Mouse (Mus musculus): ENCODE data around the gene Arl8a. TPM values are rescaled to one million over a fixed set of nuclear protein-coding genes. Genes with fewer than 3 reads are reported as not detected.
"Not testable (repeated sequence)": the region's sequence is repeated elsewhere in the genome, so short reads cannot be mapped to it uniquely, and the experiment has no call there.

Arl8a gene
- 10 to 100 TPM; 62.8 to 73.7 TPM for total RNA-seq (2021)
- long read RNA-seq, experiment 1, transcript Arl8a-201 (7 exons, 1,713 nt), result major isoform, 32 of 53 reads
- long read RNA-seq, experiment 1, partial matches to known transcripts, result 1 of 53 reads
- long read RNA-seq, experiment 1, other reads (novel, unspliced or antisense), result 20 of 53 reads
- long read RNA-seq, experiment 2, transcript Arl8a-201 (7 exons, 1,713 nt), result major isoform, 60 of 92 reads
- long read RNA-seq, experiment 2, partial matches to known transcripts, result 1 of 92 reads
- long read RNA-seq, experiment 2, other reads (novel, unspliced or antisense), result 31 of 92 reads

DNA sequence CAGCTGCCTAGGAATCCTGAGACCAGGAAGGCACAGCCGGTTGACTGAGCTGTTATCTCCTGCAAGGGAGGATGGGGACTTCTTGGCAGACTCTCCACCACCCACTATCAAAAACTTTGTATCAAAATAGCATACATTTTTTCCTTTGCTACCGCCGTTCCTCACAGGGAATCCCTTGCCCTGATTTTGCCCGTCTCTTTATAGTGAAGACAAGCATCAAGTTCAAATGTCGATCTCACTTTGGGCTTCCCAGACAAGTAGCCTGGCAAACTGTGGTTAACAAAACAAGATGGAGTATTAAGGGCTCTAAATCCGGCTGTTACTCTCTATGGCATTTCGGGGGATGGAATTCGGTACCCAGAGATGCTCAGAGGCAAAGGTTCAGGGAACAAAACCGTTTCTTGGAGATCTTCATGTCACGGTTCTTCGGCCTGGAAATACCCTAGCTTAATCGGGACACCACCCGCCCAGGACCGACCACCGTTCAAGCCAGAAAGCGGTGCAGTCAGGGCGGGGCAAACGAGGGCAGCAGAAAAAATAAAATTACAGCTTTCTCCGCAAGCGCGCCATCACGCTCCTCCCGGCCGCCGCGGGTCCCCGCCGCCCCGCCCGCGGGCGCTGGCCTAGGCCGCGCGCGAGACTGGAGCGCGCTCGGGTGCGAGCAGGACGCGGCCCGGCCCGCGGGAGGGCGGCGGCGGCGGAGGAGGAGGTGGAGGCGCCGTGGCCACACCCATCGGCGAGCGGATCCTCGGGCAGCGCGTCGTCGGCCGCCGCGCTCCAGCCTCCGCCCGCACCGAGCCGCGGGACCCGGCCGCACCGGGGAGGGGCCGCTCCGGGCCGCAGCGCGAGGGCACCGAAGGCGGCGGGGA, at the start of gene Arl8a:
Arl8a (plus strand) TSS at position 748 of the 869 bp plus-strand sequence.
- peak; percentile 53 to 67 for DNase-seq (ENCODE audit: low spot score in 2 of 2)

DNA sequence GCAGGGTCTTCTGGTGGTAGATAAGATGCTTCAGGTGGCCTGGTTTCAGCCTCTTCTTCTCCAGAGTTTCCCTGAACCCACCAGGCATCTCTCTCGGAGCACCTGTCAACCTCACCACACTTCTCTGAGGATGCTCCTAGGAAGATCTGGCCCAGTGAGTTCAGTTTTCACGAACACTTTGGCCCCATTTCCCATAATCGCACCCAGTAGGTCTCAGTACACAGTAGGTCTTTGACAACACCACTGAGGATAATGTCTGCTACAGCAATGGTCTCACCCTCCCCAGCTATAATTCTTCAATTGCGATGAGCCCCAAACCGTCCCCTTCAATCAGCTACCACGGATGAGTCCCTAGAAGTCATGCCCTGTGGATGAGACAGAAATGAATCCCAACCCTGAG, 49.2 kb upstream of the Arl8a start:
- no peak for DNase-seq (ENCODE audit: low spot score in 2 of 2)

DNA sequence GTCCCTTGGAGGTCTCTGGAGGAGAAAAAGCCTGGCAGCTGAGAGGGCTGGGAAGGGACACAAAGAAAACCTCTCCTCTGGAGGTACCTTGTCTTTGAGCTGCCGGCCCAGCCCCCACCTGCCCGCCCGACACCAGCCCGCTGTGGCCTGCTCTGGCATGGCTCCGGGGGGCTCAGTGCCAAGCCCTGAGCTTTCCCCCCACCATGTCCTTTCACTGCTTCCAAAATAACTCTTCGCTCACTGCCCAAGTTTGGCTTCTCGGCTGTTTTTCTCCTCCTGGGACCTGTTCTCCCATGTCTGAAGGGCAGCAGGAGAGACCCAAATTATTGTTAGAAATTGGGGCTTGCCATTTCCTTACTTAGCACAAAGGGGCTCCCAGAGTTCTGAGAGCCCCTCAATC, 48.2 kb upstream of the Arl8a start:
- no peak for DNase-seq (ENCODE audit: low spot score in 2 of 2)

DNA sequence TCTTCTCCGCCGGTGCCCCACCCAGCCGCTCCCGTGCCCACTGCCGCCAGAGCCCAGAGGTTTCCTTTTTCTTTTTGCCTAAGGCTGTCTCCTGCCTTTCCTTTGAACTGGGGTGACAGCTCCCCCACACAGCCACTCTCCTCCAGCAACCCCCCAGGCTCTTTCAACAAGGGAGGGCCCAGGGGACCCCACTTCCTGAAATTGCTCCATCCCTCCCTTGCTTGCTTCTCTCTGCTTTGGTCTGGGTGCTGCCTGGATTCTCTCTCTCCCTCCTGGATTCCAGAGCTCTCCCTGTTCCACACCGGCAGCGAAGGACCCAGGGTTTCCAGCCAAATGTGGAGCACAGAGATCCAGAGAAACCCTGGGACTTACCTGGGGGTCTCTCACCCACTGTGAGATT, 46.2 kb upstream of the Arl8a start:
- no peak for DNase-seq (ENCODE audit: low spot score in 2 of 2)

DNA sequence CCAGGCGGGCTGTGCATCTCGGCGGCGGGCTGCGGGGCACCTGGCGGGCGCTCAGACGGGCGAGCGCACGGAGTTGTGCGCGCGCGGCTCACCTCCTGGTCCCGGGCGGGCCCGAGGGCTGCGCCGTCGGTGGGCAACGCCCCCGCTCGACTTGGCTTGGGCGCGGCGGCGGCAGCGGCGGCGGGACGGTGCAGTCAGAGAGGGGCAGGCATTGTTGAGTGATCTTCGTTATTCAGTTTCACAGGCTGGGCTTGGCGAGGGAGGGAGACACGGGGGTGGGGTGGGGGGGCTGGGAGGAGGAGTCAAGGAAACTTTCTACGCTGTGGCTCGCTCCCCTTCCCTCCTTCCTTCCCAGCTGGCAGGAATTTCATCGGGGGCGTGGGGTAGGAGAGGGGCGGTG, 41.5 kb upstream of the Arl8a start, which contains the start of gene Lgr6:
Lgr6 (minus strand) TSS at position 153 of the 400 bp plus-strand sequence.
- no peak for DNase-seq (ENCODE audit: low spot score in 2 of 2)

DNA sequence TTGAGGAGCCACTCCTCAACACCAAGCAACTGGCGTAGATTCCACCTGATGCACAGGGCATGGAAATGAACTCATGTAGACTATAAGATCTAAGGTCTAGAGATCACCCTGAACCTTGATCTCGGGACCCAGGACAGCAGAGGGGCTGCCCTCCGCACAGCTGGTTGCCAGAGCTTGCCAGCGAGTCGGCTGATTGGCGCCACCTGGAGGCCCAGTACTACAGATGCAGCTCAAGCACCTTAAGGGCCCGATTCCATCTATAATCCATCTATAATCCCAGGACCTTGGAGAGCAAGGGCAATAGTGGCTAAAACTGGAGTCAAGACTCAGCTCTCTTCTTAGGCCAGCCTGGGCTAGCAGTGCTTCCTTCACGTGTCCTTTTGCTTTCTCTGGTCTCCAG, 40.7 kb upstream of the Arl8a start:
- peak in 1 of 2 experiments; percentile 41 for DNase-seq (ENCODE audit: low spot score in 2 of 2)

DNA sequence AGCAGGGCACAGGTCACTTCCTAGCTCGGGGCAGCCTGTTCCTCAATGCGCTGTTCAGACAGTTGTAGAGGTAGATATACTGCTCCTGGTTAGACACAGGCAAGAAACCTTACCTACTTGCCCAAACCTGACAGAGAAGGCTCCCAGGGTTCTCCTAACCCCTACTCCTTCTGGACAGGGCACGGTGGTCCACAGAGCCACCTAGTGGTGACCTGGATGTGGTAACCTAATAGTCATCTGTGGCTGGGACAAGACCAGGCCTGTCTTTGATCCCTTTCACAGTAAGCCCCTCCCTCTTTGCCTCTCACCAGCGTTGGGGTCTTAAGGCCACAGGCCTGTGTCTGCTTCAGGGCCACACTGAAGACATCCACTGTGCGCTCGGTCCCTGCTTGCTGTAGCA, 38.0 kb upstream of the Arl8a start:
- no peak for DNase-seq (ENCODE audit: low spot score in 2 of 2)

DNA sequence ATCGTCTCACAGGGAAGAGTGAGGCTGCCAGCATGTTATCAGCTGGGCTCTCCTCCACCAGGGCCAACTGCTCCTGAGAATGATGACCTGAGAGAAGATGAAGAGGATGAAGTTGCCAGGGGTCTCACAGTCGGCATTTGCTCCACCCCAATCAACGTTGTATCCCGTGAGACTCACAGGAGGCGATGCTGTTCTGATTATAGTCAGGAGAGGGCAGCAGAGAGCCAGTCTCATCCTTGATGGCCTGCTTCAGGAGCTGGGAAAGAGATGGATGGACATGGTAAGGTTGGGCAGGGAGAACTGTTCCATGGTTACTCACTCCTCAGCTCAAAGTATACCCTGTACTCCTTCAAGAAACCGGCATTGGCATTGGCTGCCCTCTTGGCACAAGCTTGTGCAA, 36.5 kb upstream of the Arl8a start:
- peak; percentile 42 to 56 for DNase-seq (ENCODE audit: low spot score in 2 of 2)

DNA sequence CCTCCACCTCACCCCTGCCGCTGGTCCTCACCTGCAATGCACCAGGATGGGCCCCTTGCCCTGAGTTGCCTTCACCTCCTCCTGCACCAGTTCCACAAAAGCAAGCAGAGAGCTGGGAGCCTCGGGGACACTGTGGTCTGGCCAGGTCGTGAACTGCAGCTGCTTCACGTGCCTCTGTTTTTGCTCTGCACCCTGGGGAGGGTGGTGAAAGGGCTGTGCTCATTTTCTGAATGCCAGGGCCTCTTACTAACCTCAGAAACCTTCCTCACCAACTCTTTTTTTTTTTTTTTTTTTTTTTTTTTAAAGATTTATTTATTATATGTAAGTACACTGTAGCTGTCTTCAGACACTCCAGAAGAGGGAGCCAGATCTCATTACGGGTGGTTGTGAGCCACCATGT, 35.4 kb upstream of the Arl8a start:
- not testable (repeated sequence) for DNase-seq (ENCODE audit: low spot score in 2 of 2)

DNA sequence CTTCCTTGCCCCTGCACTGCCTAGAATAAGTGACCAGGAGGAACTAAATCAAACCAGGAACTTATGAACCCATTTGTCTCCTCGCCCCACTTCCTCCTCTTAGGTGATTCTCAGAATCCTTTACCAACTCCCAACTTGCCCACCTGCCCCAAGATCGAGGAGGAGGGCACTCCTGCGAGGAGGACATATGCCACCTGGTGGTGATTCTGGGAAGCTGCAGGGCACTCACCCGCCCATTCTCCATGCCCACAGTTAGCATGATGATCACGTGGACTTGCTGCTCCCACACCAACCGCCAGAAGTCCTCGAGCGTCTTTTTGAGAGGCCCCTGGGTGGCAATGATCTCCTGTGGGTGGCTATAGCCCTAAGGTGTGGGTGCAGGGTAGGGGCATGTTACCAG, 34.0 kb upstream of the Arl8a start:
- no peak for DNase-seq (ENCODE audit: low spot score in 2 of 2)

DNA sequence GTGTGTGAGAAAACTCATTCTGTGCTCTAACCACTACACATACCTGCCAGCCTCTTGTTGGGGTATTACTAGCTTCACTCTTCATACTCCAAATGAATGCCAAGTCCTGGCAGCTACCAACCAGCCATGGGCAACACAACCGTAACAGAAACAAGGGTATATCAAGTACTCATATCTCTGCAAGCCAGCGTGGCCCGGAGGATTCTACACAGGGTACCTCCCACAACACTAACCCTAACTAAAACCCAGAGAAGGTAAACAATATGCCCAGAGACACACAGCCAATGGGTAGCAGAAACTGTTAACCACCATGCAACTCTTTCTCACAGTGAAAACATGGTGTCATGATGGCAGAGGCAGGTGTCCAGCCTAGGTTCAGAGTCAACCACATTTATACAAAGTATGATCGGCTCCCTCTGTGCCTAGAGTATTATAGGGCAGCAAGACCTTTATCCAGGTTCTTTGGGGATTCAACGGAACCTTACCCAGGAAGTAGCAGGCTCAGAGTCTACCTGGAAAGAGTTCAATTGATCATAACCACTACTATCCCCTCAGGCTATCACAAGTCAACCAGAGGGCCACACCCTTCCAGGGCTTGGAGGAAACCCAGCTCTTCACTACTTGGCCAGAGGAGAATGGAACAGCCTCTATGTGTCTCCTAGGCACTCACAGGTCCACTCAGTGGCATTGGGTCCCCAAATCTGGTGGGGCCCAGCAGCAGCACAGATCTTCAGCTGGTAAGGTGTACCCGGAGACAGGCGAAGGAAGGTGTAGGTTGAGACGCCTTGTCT, 21.9 kb upstream of the Arl8a start:
- no peak for DNase-seq (ENCODE audit: low spot score in 2 of 2)

DNA sequence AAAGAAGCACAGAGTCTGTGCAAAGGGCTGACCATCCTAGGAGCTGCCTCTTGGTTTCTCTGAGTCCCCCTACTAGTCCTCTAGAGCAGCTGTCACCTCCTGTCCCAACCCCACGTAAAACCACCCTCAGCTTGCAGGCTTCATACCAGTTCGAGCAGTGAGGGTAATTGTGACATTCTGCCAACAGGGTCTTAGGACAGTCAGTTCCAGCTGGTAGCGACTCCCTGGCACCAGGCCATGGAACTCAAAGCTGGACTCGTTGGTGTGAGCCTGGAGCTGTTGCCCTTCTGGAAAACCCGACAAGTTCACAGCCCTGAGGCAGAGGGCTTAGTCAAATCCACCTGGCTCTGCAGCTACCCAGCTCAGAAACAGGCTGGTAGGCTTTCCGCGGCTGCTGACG, 20.6 kb upstream of the Arl8a start:
- DNase-seq (ENCODE audit: low spot score in 2 of 2), result no peak

DNA sequence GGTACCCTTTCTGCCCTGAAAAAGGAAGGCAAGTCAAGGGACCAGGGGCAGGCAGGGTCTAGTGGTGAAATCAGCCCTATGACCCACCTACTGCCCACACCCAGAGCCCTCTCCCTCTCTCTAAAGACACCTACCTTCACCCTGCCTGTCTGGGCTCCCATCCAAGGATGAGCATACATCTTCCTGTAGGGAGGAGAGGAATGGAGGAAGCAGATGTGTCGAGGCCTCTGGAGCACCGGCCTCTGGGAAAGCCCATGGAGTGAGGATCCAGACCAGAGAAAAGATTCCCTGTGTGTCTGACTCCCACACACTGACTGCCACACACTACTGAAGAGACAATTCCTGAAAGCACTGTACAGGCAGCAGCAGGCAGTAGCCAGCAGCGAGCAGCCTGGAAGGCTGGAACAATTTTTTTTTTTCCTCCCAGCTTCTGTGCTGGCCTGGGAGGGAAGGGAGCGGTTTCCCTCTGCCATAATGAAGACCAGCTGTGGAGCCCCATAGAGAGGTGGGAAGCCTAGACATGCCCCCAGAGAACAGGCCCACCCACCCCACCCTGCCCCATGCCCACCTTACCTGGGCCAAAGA, 20.1 kb upstream of the Arl8a start:
- DNase-seq (ENCODE audit: low spot score in 2 of 2), result no peak

DNA sequence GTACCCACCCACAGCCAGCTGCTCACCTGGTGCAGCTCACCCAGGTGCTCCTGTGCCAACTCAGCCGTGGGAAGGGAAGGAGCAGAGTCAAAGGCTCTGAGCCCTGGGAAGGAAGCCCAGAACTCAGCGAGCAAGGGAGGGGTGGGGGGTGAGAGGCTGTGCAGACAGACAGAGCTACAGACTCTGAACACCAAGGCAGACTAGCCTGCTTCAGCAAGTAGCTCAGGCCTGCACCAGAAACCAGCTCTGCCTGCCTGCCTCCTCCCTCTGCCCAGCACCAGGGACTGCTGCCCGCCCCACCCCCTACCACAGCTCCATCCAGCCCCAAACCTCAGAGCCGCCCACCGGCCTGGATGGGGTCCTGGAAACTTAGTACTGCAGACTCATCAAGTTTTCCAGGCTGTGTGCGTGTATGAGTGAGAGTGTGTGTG, 18.6 kb upstream of the Arl8a start:
- no peak for DNase-seq (ENCODE audit: low spot score in 2 of 2)

DNA sequence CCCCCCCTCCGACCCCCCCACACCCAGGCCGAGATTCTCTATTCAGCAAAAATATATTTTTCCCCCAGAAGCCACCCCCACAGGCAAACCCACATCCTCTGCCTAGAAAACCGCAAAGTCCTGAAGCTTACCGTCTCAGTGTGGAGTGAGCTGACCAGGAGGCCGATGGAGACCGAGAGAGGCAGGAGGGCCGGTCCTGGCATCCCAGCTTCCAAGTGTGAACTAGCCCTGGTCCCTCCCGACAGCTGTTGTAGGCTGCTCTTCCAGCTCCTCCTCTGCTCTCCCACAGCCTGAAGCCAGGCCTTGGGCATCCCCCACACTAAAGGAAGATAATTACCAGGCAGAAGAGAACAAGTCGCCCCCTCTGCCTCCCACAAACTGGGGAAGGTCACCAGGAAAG, 17.6 kb upstream of the Arl8a start:
- no peak for DNase-seq (ENCODE audit: low spot score in 2 of 2)

DNA sequence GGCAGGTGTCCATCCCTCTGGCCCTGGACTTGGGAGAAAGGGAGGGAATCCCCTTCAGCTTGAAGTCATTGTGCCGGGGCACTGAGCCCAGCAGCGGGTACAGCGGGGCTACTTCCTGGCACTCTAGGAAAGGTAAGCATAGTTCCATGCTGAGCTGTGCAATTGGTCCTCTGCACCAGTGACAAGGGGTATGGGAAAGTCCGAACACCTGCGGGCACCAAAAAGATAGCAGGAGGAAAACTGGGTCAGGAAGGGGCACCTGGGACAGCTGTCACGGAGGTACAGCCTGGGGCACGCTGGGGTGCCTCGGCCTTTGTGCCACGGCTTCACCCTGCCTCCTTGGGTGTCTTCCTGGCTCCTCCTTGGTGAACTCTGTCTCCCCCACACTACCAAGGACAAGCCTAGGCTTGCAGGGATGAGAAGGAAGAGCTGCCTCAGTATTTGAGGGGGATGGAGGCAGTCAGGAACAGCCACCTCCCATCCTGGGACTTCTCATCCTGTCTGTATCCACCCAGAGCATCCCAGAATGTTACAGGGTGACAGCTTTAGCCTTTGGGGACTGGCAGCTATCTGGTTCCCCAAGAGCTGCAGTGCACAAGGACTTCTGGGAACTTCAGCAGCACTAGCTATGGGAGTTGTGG, 17.0 kb upstream of the Arl8a start:
- no peak for DNase-seq (ENCODE audit: low spot score in 2 of 2)

DNA sequence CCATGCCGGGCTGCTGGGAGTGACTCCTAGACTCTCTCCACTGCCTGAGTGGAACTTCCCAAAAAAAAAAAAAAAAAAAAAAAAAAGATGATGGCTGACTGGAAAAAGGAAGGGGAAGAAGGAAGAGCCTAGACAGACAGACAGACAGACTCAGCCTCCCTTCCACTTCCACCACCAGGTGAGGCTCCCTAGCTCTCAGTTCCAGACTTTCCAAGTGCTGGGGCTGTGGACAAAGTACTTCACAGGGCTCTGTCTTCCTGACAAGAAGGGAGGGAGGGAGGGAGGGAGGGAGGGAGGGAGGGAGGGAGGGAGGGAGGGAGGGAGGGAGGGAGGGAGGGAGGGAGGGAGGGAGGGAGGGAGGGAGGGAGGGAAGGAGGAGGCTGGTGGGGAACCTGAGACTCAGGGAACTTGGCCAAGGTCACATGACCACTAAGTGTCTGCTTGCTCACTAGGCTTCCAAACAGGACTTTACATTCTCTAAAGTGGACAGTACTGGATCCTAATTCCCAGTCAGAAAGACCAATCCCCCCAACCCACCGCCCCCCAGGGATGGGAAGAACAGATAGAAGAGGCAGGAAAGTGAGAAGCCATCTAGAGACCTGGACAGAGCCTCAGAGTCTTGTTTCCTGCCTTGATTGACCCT, 16.1 kb upstream of the Arl8a start:
- no peak for DNase-seq (ENCODE audit: low spot score in 2 of 2)

DNA sequence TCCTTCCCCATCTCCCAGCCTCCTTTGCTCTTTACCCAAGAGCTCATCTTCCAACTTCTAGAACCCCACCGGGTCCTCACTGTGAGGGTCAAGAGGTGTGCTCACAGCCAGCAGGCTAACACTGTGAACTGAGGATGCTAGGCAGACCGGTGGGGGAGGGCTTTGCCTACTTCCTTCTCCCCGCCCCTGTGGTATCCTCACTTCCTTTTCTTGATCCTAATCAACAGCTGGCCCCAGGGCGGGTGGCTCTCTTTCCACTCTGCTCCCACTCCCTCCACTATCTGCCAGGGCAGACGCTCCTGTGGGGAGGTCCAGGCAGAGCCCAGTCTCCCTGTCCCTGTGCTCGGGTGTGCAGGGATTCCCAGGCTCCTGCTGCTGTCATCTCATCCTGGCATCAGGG, 15.6 kb upstream of the Arl8a start:
- DNase-seq (ENCODE audit: low spot score in 2 of 2), result no peak

DNA sequence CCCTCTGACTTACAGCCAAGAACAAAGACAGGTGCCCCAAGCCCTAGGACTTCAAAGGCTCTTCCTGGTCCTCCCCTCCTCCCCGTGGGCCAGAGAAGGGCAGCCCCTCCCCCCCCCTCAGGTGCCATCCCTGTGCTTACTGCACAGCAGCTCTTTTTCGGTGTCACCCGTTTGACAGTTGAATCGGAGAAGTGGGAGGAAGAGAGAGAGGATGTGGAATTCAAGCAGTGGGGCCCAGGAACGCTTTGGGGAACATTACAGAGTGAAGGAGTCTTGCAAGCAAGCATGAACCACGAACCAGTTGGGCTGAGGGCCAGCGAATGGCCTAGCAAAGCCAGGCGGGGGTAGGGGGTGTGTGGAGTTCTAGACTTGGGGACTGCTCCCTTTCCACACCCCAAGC, 15.1 kb upstream of the Arl8a start:
- DNase-seq (ENCODE audit: low spot score in 2 of 2), result no peak

DNA sequence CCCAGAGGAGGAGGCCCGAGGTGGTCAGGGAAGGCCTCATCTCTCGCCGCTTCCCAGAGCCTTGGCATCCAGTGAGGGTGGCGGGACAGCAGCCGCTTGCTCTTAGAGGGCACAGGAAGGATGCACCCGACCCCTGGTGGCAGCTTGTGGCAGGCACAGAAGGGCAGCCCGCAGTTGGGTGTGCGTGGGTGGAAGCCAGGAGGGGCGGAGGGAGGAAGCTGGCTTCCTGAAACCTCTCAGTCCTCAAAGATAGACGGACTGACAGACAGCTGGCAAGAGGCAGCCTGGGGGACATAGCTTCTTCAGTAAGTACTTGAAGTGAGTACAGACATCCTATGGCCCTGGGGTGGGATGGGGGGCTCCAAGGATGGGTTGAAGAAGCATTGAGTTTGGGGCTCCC, 14.2 kb upstream of the Arl8a start, which contains the start of gene Ptpn7:
Ptpn7 (plus strand) TSS at position 228 of the 400 bp plus-strand sequence.
- DNase-seq (ENCODE audit: low spot score in 2 of 2), result peak; percentile 53 to 70
